Mouse (Mus musculus) spleen, postnatal 4 days (tissue): ENCODE data around the gene Dapk3.
A peak's percentile ranks its signal among the peaks of the same experiment; 100 is the strongest.

Source experiments
- DNase-seq, 2 experiments: peaks; one replicate each; pipeline ENCODE4 v3.0.0; 2022; ENCODE audit warnings: low spot score in 2 of 2

The Dapk3 gene

DNA sequence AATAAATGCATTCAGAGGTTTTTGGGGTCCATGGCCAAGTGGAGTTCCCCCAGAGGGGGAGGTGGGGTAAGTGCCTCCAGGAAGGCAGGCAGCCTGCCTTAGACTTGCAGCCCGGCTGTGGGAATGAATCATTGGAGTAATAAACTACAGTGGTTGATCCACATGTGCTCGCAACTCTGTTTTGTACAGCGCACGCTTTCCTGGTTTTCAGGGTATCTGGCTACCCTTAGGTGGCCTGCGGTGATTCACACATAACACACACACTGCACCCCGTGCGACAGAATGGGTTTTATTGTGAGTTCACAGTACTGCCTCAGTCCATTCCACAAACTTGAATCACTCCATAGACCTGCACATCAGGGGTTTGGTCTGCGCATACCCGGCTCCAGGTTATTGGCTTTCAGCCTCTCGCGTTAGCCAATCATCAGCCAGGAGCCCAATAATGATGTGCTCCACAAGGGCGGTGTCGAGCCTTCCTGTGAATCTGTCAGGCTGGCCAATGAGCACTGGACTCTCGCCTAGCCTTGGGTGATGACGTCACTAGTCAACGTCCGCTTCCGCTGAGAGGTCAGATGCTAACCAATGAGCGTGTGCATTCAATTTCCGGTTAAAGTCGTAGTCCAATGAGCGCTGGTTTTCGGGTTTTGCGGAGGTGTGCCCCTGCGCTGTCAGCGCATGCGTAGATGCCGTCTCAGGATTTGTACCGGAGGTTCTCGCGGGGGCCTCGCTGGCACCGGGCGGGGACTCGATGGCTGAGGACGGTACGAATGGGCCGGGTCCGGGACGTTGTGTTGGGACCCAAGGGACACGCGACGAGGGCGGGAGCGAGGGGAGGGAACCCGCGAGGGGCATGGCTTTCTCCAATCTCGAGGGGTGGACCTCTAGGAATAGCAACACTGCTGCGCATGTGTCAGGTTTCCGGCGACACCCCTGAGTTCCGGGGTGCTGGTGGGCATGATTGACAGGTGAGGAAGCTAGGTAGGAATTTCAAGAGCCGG lies at the start of gene Dapk3:
Gene Dapk3 (plus strand): TSS at position 670 of the 998 bp plus-strand sequence.
- peak; percentile 93 to 96 for DNase-seq

DNA sequence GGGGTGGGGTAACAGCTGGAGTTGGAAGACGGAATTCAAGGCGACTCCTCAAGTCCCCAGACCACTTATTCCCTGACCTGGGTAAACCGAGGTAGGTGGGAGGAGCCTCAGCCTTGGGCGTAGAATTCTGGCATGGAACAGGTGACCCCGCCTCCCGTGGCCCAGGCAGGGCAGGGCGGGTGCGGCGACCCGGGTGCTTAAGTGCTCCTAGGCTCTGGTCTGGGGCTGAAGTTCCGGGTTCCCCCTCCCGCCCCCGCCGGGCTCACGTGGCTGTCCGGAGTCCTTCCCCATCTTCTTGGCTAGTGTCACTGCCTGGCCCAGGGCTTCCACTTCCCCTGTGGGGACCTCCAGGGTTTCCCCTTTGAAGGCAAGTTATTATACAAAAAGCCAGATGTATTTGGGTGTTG lies 48.6 kb upstream of the Dapk3 start:
- peak; percentile 85 to 92 for DNase-seq

DNA sequence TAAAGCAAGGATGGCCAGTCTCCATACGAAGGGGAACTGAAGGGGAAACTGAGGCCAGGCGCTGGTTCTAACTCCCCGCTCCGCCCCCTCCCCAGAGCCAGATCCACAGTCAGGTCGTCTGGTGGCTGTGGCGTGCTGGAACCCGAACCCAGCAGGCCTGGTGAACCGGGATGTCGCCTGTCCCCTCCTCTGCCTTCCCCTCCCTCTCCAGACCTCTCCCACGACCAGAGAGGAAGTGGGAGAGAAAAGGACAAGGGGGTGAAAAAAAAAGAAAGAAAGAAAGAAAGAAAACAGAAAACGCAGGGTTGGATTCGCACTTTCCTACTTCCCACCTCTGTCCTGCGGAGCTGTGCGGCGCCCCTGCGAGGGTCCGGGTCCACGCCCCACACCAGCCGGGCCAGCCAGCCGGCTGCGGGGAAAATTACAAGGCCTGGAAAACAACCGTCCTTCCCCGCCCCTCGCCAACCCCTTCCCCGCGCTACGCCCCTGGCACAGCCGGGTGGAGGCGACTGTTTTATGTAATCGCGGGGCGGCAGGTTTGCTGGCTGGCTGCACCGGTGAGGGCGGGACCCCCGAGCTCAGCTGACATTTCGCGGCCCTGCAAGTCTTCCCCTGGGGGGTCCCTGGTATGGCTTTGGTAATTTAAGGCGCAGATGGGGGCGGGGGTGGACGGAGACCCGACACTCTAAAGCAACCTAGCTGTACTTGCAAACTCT lies 47.7 kb upstream of the Dapk3 start, which contains the start of gene Zbtb7a:
Gene Zbtb7a (plus strand): TSS at position 255 of the 716 bp plus-strand sequence.
- peak; percentile 76 to 89 for DNase-seq

DNA sequence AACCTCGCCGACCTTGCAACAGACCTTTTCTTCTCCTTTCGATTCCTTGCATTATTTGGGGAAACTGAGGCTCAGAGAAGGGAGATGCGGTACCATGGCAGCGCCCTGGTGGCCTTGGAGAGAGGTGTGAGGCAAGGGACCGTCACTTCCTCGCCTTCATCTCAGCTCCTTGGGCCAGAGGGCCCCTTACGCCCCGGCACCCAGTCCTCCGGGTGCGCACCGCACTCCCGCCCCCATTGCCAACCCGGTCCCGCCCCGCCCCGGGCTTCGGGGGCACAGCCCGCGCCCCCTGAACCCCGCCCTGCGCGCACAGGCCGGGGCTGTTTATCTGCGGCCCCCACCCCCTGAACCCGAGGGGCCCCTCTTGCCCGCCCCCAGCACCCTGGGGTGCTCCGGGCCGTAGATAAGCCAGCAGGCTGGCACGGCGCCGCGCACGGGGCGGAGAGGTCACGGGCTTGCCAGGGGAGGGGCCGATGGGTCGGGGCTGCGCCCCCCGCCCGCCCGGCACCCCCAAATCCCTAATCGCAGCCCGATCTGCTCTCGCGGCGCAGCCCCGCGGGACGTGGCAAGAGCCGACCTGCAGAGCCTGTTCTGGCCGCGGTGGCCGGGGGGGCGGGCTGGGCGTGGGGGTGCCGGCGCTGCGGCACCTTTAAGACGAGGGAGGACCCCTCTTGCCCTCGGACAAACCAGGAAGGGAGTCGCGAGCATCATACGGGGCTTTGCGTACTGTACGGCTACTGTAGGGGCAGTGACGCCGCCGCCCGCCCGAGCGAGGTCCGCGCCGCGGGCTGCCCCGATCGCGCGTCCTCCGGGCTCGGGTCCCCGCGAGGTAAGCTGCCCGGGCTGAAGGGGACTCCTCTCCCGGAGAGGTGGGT lies 46.7 kb upstream of the Dapk3 start:
- DNase-seq, result peak; percentile 84 to 90

DNA sequence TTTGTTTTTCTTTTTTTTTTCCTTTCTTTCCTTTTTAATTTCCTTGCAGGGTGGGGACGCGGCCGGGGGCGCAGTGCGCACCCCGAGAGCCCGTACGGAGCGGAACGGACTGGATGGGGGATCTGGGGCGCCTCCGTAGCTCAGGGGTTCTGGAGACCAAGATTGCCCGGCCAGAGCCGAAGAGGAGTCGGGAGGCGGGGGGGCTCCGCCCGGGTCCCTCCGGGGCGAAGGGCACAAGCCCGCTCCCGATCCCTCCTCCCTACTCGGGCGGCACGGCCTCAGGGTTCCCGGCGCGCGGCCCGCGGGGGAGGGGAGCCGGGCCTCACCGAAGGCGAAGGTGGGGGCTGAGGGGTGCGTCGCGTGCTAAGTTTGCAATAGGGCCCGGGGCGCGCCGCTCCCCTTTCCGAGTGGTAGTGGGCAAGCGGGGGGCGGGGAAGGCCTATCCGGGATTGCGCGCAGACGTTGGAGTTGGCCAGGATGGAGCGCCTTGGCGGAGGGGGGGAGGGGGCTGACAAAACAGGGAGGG lies 46.0 kb upstream of the Dapk3 start:
- peak; percentile 81 to 91 for DNase-seq

DNA sequence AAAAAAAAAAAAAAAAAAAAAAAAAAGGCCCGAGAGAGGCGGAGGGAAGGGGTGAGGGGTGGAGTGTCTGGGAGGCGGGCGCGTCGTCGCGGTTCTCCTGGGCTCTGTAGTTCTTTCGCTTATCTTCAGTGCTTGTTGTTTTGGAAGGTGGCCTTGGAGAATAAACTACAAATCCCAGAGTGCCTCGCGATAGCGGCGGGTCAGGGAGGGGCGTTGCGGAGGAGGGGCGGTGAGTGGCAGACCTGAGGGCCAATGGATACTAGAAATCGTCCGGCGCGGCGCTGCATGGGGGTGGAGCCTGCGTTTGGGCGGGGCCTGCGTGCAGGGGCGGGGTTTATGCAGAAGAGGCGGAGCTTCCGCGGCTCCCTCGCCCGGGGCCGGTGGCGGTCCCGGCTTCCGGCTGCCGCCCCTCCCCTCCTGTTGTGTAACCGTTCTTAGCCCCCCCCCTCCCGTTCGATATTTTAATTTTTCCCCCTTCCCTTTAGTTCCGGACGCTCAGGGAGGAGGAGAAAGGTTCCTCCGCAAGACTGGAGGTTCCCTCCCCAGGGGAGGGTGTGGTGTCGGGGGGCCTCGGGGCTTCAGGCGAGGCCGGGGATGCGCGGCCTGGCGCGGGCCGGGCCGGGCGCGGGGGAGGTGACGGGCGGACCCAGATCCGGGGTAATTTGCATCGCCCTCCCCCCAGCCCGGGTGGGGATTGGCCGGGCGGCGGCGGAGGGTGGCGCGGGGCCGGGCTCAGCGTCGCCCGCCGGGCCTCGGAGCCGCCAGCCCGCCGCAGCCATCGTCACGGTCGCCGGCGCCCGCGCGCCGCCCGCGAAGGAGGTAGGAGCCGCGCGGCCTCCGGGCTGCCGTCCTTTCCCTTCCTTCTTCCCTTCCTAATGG lies 45.3 kb upstream of the Dapk3 start:
- peak; percentile 99 to 100 for DNase-seq

DNA sequence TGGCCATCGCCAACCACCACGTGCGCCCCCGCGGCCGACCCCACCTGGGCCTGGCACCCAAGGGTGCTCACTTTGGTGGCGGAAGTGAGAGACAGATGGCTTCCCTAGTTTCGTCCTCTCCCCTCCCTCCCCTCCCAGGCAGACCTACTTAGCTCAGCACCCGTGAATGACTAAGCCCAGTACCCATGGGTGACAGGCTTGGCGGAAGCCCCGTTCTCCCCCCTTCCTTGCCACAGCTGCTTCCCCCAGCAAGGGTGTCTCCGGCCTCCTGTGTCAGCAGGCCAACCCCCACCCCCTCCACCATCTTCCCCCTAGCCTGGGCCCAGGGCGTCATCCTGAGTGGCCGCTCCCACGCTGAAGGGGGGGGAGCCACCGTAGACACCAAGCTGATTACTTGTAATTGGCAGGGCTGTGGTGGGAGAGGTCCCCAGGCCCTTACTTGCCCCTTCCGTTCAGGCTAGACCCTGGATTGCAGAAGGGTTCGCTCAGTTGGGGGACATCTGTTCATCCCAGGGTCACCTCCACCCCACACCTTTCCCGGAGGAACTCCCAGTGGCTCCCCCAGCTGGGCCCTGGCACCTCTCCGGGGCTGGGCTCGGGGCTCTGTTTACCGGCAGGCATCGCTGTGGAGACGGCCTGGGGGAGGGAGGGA lies 44.5 kb upstream of the Dapk3 start:
- no peak for DNase-seq

DNA sequence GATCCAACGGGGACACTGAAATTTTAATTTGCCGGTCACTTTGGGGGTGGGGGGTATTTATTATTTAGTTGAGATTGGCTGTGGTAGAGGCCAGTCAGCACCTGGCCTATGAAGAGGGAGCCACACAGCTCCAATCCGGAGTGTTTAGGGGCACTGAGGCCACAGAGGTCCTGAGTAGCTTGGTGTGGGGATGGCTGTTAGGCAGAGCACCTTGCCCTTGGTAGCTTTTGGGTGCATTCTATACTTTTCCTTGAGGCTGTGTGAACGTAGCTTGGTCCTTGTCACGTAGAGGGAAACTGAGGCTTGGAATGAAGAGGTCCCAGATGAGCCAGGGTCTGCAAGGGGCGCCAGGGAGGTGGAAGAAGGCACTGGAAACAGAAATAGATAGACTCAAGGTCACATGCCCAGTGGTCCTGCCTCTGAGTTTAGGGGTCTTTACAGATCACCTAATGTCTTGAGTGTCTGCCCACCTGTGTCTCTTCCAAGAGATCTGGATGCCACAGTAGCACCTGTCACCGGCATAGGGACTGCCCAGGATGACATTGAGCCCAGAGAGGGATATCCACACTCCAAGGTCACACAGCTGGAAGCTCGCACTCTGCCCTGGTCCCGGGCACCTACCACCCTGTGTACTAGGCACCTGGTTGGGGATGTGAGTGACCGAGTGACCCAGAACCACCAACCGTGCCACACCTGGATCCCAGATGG lies 43.8 kb upstream of the Dapk3 start:
- no peak for DNase-seq

DNA sequence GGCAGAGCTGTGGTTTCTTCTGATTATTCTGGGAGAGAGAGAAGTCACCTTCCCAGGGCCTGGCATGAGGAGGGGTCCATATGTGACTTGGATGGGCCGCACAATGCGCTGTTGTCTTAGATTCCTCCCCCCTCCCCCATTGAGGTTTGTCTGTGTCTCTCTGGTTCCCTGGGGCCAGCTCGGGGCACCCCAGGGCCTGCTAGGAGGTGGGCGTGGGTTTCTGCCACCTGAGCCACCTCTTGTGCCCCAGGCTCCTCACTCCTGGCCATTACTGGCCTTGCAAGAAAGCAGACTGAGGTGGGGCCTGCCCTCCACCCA lies 43.3 kb upstream of the Dapk3 start:
- no peak for DNase-seq

DNA sequence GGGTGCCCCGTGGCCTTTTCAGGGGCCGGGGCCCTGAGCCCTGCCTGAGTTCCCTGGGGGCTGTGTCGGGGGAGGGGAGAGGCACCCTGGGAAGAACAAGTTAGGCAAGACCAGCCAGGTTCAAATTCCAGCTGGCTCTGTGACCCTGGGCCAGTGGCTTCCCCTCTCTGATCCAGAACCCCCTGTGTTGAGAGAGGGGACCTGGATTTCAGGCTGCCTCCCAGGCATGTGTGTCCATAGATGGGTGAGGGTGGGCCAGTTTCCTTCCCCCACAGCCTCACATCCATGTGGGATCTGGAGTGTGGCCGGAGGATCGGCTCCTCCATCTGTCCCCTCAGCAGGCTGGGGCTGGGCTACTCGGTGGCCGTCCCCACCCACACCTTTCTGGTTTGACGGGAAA lies 42.8 kb upstream of the Dapk3 start:
- no peak for DNase-seq

DNA sequence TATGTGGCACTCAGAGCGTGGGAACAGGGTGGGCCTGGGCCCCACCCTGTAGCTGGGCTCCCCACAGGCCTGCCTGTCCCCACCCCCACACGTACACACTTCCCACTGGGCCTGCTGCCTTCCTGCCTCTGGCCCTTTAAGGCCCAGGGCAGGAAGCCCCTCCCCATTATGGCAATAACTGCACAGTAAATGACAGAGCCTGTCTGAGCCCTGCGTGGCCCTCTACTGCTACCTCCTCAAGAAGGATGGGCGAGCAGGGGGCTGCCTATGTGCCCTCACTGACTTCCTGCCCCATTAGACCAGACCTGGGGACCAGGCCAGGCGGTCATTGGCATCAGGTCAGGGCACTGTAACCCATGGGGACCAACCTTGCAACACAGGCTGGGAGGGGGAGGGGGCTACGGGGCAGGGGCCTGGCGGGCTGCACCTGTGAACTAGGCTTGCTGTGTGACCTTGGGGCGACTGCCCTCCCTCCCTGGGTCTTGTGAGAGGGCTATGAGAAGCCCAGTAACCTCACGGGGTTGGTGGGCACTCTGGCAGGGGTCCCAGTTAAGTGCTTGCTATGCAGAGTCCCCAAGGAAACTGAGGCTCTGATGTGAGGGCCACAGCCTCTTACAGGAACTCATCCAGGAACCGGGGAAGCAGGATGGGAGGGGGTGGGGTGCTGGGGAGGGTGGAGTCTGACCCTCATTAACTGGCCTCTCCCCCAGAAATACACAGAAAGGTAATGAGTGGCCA lies 41.9 kb upstream of the Dapk3 start:
- DNase-seq, result no peak

DNA sequence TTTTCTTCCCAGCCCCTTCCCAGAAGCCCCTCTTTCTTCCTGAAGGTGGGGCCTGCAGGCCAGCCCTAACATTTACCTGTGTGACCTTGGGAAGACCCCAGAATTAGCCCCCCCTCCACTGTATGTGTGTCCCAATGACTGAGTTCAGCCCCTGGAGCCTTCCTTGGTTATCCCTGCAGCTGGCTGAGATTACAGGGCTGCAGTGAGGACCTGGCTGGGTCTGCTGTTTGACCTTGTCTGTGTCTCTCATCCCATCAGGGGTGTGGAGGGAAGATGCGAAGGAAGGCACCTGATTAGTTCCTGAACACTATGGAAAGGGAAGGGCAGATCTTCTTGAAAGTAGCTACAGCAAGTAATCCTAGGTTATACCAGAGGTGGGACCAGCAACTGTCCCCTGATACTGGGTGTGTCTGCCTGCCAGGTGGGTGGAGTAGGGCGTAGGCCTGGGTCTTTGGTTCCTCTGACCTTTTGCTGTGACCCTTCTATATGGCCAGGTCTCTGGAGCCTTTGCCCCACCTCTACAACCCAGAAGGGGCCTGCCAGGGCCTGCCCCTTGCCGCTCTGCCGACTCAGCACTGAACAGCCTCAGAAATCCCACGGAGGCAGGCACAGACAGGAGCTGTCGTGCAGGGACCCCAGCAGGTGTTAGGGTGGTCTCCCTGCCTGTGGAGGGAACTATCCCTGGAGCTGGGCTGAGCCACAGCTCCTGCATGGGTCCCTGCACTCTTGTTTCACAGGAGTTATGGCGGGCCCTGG lies 41.2 kb upstream of the Dapk3 start:
- no peak for DNase-seq

DNA sequence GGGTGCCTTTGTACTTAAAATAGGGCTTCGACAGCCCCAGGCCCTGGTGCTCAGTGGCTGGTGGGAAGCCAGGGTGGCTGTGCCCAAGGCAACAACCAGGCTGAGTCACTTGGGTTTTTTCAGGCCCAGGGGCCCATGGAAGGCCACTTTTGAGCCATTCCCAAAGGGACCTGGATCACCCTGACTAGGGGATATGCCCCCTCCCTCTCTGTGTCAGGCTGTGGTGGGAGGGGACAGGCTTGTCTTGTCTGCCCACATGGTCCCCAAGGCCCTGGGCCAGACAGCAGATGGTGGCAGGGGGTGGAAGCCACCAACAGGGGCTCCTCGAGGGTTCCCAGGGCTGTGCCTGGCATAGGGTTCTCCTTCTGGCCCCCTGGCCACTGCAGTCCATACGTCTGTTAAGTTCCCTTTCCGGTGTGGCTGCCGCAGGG lies 40.2 kb upstream of the Dapk3 start:
- DNase-seq, result no peak

DNA sequence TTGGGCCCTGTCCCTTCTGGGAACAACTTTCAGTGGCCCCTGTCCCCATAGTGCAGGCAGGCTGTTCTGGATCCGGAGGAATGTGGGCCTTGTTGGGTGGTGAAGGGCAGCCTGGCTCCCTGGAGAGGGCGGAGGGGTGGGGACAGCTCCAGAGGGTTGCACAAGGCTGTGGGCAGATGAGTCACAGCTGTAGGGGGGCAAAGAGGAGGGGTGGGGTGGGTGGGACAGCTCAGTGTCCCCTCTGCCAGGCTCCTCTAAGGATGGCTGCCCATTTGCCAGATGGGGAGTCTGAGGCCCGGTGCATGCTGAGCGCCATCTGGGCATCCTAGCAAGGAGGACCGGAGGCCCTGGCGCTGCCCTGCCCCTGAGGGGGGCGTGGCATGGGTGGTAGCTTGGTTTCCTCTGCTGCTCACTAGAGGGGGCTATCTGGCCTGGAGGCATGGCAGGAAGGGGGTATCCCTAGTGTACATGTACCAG lies 39.6 kb upstream of the Dapk3 start:
- no peak for DNase-seq

DNA sequence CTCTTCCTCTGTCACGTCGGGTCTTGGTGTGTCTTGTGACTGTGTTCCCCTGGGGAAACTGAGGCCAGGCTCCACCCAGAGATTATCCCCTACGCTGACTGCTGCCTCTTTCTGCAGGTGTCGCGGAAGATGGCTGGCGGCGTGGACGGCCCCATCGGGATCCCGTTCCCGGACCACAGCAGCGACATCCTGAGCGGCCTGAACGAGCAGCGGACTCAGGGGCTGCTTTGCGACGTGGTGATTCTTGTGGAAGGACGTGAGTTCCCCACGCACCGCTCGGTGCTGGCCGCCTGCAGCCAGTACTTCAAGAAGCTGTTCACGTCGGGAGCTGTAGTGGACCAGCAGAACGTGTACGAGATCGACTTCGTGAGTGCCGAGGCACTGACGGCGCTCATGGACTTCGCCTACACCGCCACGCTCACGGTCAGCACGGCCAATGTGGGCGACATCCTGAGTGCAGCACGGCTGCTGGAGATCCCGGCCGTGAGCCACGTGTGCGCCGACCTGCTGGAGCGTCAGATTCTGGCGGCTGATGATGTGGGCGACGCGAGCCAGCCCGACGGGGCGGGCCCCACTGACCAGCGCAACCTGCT lies 38.9 kb upstream of the Dapk3 start:
- no peak for DNase-seq

DNA sequence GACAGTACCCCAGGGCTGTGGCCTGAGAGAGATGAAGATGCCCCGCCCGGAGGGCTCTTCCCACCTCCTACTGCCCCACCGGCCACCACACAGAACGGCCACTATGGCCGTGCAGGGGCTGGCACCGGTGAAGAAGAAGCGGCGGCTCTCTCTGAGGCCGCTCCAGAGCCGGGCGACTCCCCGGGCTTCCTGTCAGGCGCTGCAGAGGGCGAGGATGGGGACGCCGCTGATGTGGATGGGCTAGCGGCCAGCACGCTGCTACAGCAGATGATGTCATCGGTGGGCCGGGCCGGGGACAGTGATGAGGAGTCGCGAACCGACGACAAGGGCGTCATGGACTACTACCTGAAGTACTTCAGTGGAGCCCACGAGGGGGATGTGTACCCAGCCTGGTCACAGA lies 38.1 kb upstream of the Dapk3 start:
- DNase-seq, result no peak

DNA sequence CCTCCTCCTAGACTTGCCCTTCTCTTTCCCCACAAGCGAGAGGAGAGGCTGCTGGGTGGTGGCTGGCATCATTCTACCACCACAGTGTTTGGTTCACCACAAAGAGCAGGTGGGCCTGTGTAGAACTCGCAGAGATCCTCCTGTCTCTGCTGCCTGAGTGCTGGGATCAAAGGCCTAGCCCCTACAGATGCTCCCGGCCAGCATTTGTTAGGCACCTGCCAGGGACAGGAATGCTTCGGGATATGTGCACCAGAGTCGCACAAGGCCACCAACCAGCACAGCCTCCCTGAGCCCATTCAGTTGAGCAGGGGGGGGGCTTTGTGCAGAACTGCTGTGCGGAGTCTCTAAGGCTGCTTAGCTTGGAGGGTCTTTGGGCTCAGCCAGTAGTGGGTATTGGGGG lies 37.5 kb upstream of the Dapk3 start:
- DNase-seq, result no peak
